Comparison of ENCODE assay signal across 27 mouse cellular contexts in the genomic region with DNA sequence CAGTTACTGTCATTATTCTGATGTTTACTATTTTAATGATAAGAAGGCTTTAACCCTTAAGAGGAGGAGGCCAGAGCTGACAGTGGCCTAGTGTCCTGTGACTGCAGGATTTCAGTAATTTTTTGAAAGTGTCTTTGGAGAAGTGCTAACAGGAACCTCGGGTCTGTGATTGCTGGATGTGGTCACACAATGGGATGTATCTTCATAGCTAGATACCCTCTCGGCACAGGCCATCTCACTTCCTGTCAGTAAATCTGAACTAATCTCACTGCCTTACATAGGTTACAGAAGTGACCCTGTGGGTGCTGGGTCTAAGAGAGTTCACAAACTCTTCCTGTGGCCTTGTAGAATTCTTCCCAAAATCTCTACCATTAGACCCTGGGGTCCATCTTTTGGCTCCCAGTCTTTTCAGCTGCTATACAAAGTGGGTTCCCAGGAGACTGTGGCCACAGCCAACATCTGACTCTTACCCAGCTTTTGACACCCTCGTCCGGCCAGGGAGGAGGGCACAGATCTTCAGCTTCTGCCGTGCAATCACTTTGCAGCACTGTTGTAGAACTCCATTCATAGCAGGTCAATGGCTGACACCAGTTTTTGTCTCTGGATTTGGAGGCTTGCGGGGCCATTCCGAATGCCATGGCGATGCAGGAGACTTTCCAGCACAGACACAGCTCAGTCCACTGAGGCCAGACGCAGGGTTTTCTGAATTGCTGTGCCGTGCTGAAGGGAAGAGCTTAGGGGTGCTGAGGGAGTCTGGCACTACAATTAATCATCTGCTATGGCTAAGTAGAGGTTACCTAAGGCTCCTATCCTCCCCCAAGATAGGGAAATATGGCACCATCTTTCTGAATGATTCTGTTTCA.
A peak's percentile ranks its signal among the peaks of the same experiment; 100 is the strongest.
DNase-seq lines count a peak whose midpoint lies in the region; TF ChIP-seq lines count a peak whose summit lies in the region.
"Had no signal": no experiment of that assay in that cellular context is flagged by ENCODE, and none has a peak within 500 bp of the region (broad histone marks: within the 10 kb centered on the region; RNA-seq: fewer than 3 reads in every experiment).

No protein-coding gene starts in this region.

- 70% methylated on average over 10 of the region's 10 CpGs for WGBS in macrophage (ENCODE audit: missing documents)

- intact Hi-C loops in left cerebral cortex, postnatal 4 days (cut with DNase I), result no loop called here
- intact Hi-C loops in left cerebral cortex, adult 2 months (cut with DNase I), result no loop called here

- no peak for TF ChIP-seq CTCF in left cerebral cortex, adult 2 months (IDR thresholded peaks at IDR 0.05)

- DNase-seq in cerebellum, adult 11-12 months, result peak; percentile 10
- no peak for DNase-seq in cerebellum, postnatal 25 days
- DNase-seq in left cerebral cortex, postnatal 4 days, result peak; percentile 4
- DNase-seq in left cerebral cortex, adult 2 months (ENCODE audit: extremely low spot score in 1 of 2, low spot score in 2 of 2), result no peak
- peak; percentile 40 to 48 for DNase-seq in B cell, adult 2 months
- DNase-seq in right cerebral cortex, adult 18-20 months, result no peak
- DNase-seq in urinary bladder, postnatal 14 days (ENCODE audit: low spot score), result no peak
- DNase-seq: adrenal gland, adult 8-10 months; cerebellum, adult 8-10 months; cerebellum, postnatal 36 days; embryo, embryonic 11 days; gastrocnemius, postnatal 36 days; heart, postnatal 14 days; kidney, adult 8-10 months; kidney, postnatal 4 days; layer of hippocampus, postnatal 36 days; liver; lung, postnatal 36 days; midbrain, embryonic 14.5 days; right cerebral cortex, postnatal 4 days; thymus, adult 2 months; thymus, postnatal 4 days had no signal

- H3K36me3 ChIP-seq in macrophage (ENCODE audit: inconsistent target), result no peaks in the 10 kb centered on the region
- H3K36me3 ChIP-seq: embryonic facial prominence, embryonic 12.5 days; G1E had no signal

- H3K27ac ChIP-seq in left cerebral cortex, adult 2 months, result no peak overlapping the region
- H3K27ac ChIP-seq in macrophage, result 0 out of 2 replicates have a peak overlapping the region, but pooled peaks have one; percentile 4
- H3K27ac ChIP-seq: embryonic facial prominence, embryonic 12.5 days; kidney, postnatal 0 days; stomach, postnatal 0 days had no signal

- no peak overlapping the region for H3K4me3 ChIP-seq in left cerebral cortex, adult 2 months
- H3K4me3 ChIP-seq in macrophage (ENCODE audit: inconsistent target), result no peak overlapping the region
- H3K4me3 ChIP-seq: embryonic facial prominence, embryonic 12.5 days had no signal

- H3K79me2 ChIP-seq in macrophage (ENCODE audit: inconsistent target), result no peaks in the 10 kb centered on the region

Comparison
In these comparisons a context has a peak if more than half of its experiments do, and no peak if none do; other contexts are left out.
1. DNase-seq: peak in cerebellum, adult 11-12 months (single experiment), left cerebral cortex, postnatal 4 days (single experiment) and B cell, adult 2 months (2 of 2); none in cerebellum, postnatal 25 days (0 of 2), left cerebral cortex, adult 2 months (0 of 2), right cerebral cortex, adult 18-20 months (single experiment) and urinary bladder, postnatal 14 days (single experiment).